Mouse (Mus musculus) layer of hippocampus, postnatal 36 days (tissue): ENCODE results near the gene Fam133b. TPM values are rescaled to one million over a fixed set of nuclear protein-coding genes. Genes with fewer than 3 reads are reported as not detected.
A peak's percentile ranks its signal among the peaks of the same experiment; 100 is the strongest.
"Not testable (repeated sequence)": the region's sequence is repeated elsewhere in the genome, so short reads cannot be mapped to it uniquely, and the experiment has no call there.

Source experiments
- DNase-seq, 2 experiments: peaks; one replicate each; pipeline ENCODE4 v3.0.0; 2022
- total RNA-seq, 2 experiments: library from RNA; stranded (reverse); gene quantifications; 2 replicates each; pipeline ENCODE4 v1.2.3; 2021

The Fam133b gene
- total RNA-seq, 2 experiments from 2014 or later: 42.5 to 45.1 TPM

GRCm38 (mm10) chr5:3520493-3521359 lies 22.9 kb upstream of the Fam133b start:
- DNase-seq: no peak

DNA sequence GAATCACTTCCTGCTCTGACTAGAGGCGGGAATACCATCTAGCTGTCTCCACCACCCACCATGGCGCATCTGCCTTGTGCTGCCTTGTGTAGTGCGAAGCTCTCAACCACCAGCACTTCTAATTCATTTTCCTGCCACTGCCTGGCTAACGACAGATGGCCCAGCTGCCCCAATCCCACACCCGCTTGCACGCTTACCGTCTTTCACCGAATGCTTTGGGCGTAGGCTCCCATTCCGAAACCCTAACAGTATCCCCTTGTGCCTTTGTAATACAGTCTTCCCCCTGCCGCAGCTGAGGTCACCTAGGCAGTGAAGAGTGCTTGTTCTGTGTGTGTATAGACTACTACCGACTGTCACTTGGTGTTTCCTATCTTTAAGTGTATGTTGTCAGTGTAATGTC lies 21.9 kb upstream of the Fam133b start:
- no peak for DNase-seq

- no peak for DNase-seq
Observed at GRCm38 (mm10) chr5:3522826-3523225, 20.8 kb upstream of the Fam133b start.

GRCm38 (mm10) chr5:3527041-3527691 lies 16.5 kb upstream of the Fam133b start:
- no peak for DNase-seq

- DNase-seq: no peak
Observed at GRCm38 (mm10) chr5:3529585-3530189, 13.9 kb upstream of the Fam133b start.

DNA sequence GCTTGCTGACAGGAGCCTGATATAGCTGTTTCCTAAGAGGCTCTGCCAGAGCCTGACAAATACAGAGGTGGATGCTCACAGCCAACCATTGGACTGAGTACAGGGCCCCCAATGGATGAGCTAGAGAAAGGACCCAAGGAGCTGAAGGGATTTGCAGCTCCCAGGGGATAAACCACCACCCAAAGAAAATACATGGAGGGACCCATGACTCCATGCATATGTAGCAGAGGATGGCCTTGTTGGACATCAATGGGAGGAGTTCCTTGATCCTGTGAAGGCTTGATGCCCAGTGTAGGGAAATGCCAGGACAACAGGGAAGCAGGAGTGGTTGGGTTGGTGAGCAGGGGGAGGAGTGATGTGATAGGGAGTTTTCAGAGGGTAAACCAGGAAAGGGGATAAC lies 11.6 kb upstream of the Fam133b start:
- not testable (repeated sequence) for DNase-seq

DNA sequence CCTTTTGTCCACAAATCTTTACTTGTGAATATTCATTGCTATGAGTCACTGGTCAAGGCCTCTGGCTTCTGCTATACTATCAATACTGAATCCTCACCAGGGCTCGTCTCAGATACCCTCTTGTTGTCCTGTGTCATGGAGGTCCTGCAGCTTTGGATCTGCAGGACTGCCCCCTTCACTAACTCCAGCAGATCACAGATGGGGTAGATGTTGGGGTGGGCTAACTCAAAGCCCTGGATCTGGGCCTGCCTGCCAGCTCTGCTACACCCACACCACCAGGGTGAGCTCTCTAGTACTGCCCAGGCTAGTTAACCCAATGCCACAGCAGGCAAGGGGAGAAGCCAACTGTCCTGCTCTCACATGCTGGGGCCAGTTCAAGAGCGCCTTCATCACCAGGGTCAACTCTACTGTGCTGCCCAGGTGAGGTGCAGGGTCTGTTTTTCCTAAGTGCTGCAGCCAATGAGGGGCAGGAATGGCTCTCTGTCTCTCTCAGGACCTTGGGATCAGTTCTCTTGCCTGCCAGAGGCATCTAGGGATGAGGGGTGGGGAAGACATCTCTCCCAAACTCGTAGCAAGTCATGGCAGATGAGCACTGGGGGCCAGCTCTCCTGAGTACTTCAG lies 6.9 kb upstream of the Fam133b start:
- no peak for DNase-seq

- DNase-seq: no peak
Observed at GRCm38 (mm10) chr5:3538505-3539472, 4.8 kb upstream of the Fam133b start.

GRCm38 (mm10) chr5:3541871-3542270 lies 1.8 kb upstream of the Fam133b start:
- no peak for DNase-seq

DNA sequence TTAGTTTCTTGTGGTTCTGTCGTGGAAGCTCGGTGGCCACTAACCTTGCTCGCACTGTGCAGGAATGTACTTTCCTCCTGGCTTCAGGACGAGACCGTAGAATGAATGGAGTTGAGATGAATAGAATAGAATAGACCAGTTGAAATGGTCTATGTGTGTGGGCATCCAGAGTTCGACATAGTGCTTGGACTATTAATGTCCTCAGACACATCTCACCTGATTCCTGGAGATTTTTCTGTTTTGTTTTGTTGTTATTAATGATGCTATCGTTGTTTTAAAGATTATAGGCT lies 792 bp downstream of the Fam133b start:
- no peak for DNase-seq

- no peak for DNase-seq
Observed at GRCm38 (mm10) chr5:3546226-3546625, 2.6 kb downstream of the Fam133b start.

- DNase-seq: no peak
Observed at GRCm38 (mm10) chr5:3551481-3551880, 7.8 kb downstream of the Fam133b start.

DNA sequence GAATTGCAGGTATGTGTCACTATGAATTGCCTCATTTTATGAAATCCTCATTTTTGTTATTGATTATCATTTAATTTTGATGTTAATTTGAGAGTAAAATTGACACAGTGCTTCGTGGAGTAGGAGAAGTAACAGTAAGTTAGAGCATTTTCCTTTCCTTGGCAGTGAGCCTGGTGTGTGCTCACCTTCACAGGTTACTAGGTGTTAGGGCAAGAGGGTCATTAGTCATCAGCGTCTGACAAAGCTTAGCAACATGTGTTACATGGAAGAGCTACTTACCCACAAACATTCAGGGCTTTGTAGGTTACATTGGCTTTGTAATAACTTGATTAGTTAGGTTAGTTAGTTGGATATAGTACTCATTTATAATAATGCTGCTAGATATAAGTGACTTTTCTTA lies 10.6 kb downstream of the Fam133b start:
- DNase-seq: no peak

- no peak for DNase-seq
Observed at GRCm38 (mm10) chr5:3571266-3571665, 27.6 kb downstream of the Fam133b start, which contains the start of gene 1700109H08Rik. Gene 1700109H08Rik, plus strand, starts transcription at chr5:3571566.

GRCm38 (mm10) chr5:3574825-3575224 lies 31.2 kb downstream of the Fam133b start:
- no peak for DNase-seq

DNA sequence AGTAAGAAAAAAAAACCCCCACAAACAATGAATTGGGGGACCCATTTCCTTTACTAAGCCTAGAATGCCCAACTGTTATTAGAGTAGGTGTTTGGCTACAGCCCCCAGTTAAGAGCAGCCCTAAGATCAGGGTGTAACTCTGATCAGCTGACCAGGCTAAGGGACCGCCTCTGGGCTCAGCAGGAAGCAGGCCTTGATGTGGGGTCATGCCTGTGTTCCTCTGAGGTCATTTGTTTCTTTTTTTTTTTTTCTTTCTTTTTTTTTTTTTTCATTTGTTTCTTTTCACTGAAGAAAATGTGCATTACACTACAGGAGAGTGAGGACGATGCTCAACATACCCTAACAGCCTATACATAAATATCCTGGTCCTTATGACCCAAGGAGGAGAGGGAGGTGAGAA lies 34.3 kb downstream of the Fam133b start:
- no peak for DNase-seq

GRCm38 (mm10) chr5:3579066-3579465 lies 35.4 kb downstream of the Fam133b start:
- DNase-seq: no peak

- peak; percentile 94 to 95 for DNase-seq
Observed at GRCm38 (mm10) chr5:3595693-3596398, 52.2 kb downstream of the Fam133b start, which contains the start of gene Pex1. Gene Pex1, plus strand, starts transcription at chr5:3596066.

DNA sequence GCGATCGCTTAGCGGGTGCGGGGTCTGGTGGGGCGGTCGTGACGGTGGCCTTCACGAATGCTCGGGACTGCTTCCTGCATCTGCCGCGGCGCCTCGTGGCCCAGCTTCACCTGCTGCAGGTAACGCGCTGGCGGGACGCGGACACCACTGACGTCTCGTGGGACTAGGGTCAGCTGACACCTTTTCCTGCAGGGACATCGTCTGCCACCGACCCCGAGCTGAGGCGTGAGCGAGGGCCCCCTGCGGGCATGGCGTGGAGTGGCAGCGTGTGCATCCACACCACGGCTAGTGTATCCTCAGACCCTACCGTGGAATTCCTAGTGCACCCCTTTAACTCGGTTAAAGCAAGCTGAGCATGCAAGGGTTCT lies 52.8 kb downstream of the Fam133b start, which contains the start of gene Rbm48:
TSS of gene Rbm48 (minus strand) at position 187 of the 368 bp plus-strand sequence.
- peak; percentile 75 to 82 for DNase-seq

GRCm38 (mm10) chr5:3597171-3597570 lies 53.5 kb downstream of the Fam133b start:
- no peak for DNase-seq

- no peak for DNase-seq
Observed at GRCm38 (mm10) chr5:3598766-3599165, 55.1 kb downstream of the Fam133b start.
